ENCODE assay signal across 12 mouse cellular contexts in the genomic region with DNA sequence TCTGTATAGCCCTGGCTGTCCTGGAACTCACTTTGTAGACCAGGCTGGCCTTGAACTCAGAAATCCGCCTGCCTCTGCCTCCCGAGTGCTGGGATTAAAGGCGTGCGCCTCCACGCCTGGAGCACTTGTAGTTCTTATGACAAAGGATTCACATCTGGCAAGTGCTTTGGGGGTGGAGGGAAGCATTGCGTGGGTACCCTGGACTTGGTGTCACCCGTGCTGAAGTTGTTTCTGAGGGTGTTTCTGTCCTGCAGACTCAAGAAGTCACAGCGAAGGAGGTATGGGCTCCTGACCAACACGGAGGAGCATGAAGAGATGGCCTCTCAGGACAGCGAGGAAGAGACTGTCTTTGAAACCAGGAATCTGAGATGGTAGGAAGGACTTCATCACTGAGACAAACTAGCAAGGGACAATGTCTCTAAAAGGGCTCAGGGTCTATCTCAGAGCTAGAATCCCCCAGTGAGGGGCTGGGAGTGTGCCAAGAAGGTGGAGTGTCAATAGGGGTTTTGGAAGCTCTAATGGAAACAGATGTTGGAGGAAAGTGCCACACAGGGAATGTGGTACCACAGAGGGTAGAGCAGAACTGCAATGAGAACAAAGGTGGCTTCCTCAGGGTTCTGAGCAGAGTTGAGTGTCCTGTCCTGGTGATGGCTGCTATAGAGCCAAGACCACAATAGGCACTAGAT. TPM values are rescaled to one million over a fixed set of nuclear protein-coding genes. Genes with fewer than 3 reads are reported as not detected.
DNase-seq lines count a peak whose midpoint lies in the region; ATAC-seq and TF ChIP-seq lines count a peak whose summit lies in the region.
"Had no signal": no experiment of that assay in that cellular context is flagged by ENCODE, and none has a peak within 500 bp of the region (broad histone marks: within the 10 kb centered on the region; RNA-seq: fewer than 3 reads in every experiment).

No protein-coding gene starts in this region.

- H3K27ac ChIP-seq in hindbrain, embryonic 10.5 days, result peak overlapping the region; percentile 16; the same call in 1 of the 2 replicates
- no peak overlapping the region for H3K27ac ChIP-seq in hindbrain, embryonic 12.5 days
- no peak overlapping the region for H3K27ac ChIP-seq in lung, embryonic 16.5 days (ENCODE audit: low read length)
- H3K27ac ChIP-seq in liver, embryonic 13.5 days, result peak overlapping the region; percentile 80

- H3K9me3 ChIP-seq in hindbrain, embryonic 10.5 days, result no peaks in the 10 kb centered on the region
- no peaks in the 10 kb centered on the region for H3K9me3 ChIP-seq in hindbrain, embryonic 12.5 days (replicated peaks)
- H3K9me3 ChIP-seq in lung, embryonic 16.5 days (ENCODE audit: control insufficient read depth, low read length), result no peaks in the 10 kb centered on the region
- 0 out of 2 replicates have a peak, but pooled peaks cover 3% of the 10 kb centered on the region for H3K9me3 ChIP-seq in liver, embryonic 13.5 days (replicated peaks)

- peak; percentile 41 for DNase-seq in cerebellum, adult 11 months
- no peak for DNase-seq in hindbrain, embryonic 10.5 days (ENCODE audit: low spot score)
- no peak for DNase-seq in lung, adult 2 months
- no peak for DNase-seq in liver, embryonic 13.5 days
- no peak for DNase-seq in left cerebral cortex, adult 18-20 months (ENCODE audit: low spot score in 2 of 2)
- DNase-seq: kidney, postnatal 14 days; right cerebral cortex, adult 18-20 months had no signal

- no peak overlapping the region for H3K9ac ChIP-seq in hindbrain, embryonic 12.5 days
- 0 out of 2 replicates have a peak overlapping the region, but pooled peaks have one; percentile 25 for H3K9ac ChIP-seq in lung, embryonic 16.5 days (ENCODE audit: low read length)
- peak overlapping the region; percentile 76; the same call in 1 of the 2 replicates for H3K9ac ChIP-seq in liver, embryonic 13.5 days

- ATAC-seq in cerebellum, adult (ENCODE audit: insufficient number of reproducible peaks, low FRiP score, low TSS enrichment), result no peak
- ATAC-seq in hindbrain, embryonic 12.5 days (ENCODE audit: low FRiP score), result no peak
- no peak for ATAC-seq in lung, embryonic 16.5 days (ENCODE audit: low read depth)
- no peak for ATAC-seq in liver, embryonic 13.5 days (ENCODE audit: low read depth)
- ATAC-seq: inflammation-experienced regulatory T-cells, adult 6 months; Patski had no signal

- H3K4me2 ChIP-seq in hindbrain, embryonic 12.5 days (replicated peaks), result no peak overlapping the region
- no peak overlapping the region for H3K4me2 ChIP-seq in lung, embryonic 16.5 days (ENCODE audit: low read depth, low read length)
- peak overlapping the region; percentile 78; the same call in 1 of the 2 replicates for H3K4me2 ChIP-seq in liver, embryonic 13.5 days

- peak overlapping the region; percentile 28; the same call in 1 of the 2 replicates for H3K4me3 ChIP-seq in hindbrain, embryonic 10.5 days
- H3K4me3 ChIP-seq in hindbrain, embryonic 12.5 days, result no peak overlapping the region
- H3K4me3 ChIP-seq in lung, embryonic 16.5 days (ENCODE audit: low read length), result no peak overlapping the region
- no peak overlapping the region for H3K4me3 ChIP-seq in lung, adult 2 months (replicated peaks; ENCODE audit: extremely low read depth, low read depth, low read length)
- H3K4me3 ChIP-seq in liver, embryonic 13.5 days (replicated peaks), result no peak overlapping the region

- TF ChIP-seq CTCF in lung, adult 2 months (IDR thresholded peaks at IDR 0.05; ENCODE audit: insufficient read depth, low read length), result no peak

- H3K4me1 ChIP-seq in hindbrain, embryonic 10.5 days (replicated peaks), result peaks cover 86% of the 10 kb centered on the region
- peaks cover 43% of the 10 kb centered on the region for H3K4me1 ChIP-seq in hindbrain, embryonic 12.5 days
- peaks cover 12% of the 10 kb centered on the region for H3K4me1 ChIP-seq in lung, embryonic 16.5 days (replicated peaks; ENCODE audit: control insufficient read depth, insufficient read depth, low read length)
- H3K4me1 ChIP-seq in lung, adult 2 months (ENCODE audit: control insufficient read depth, insufficient read depth, low read length), result peaks cover 5% of the 10 kb centered on the region
- H3K4me1 ChIP-seq in liver, embryonic 13.5 days (replicated peaks), result peaks cover 48% of the 10 kb centered on the region

- WGBS in hindbrain, embryonic 10.5 days, result 88% methylated on average over 10 of the region's 10 CpGs
- 88% methylated on average over 10 of the region's 10 CpGs for WGBS in hindbrain, embryonic 12.5 days
- WGBS in lung, embryonic 16.5 days, result 87% methylated on average over 10 of the region's 10 CpGs
- WGBS in lung, adult 2 months, result 85% methylated on average over 10 of the region's 10 CpGs
- WGBS in liver, embryonic 13.5 days (ENCODE audit: insufficient replicate concordance), result 75% methylated on average over 10 of the region's 10 CpGs

- H3K27me3 ChIP-seq in hindbrain, embryonic 10.5 days (ENCODE audit: insufficient read depth, poor library complexity, severe bottlenecking), result no peaks in the 10 kb centered on the region; the same call in 1 of the 2 replicates
- no peaks in the 10 kb centered on the region for H3K27me3 ChIP-seq in hindbrain, embryonic 12.5 days
- H3K27me3 ChIP-seq in lung, embryonic 16.5 days (ENCODE audit: control insufficient read depth, insufficient read depth, low read depth, low read length), result no peaks in the 10 kb centered on the region
- peaks cover 22% of the 10 kb centered on the region for H3K27me3 ChIP-seq in liver, embryonic 13.5 days
- H3K27me3 ChIP-seq: Patski had no signal

- no peak for TF ChIP-seq POLR2A in lung, adult 2 months (IDR thresholded peaks at IDR 0.05; ENCODE audit: borderline replicate concordance, extremely low read depth, low read depth, low read length)

- H3K36me3 ChIP-seq in hindbrain, embryonic 10.5 days, result peaks cover 42% of the 10 kb centered on the region
- peaks cover 32% of the 10 kb centered on the region for H3K36me3 ChIP-seq in hindbrain, embryonic 12.5 days
- H3K36me3 ChIP-seq in lung, embryonic 16.5 days (ENCODE audit: control insufficient read depth, insufficient read depth, low read length), result peaks cover 23% of the 10 kb centered on the region
- peaks cover 29% of the 10 kb centered on the region for H3K36me3 ChIP-seq in liver, embryonic 13.5 days

RNA-seq across cellular contexts. Expression of a gene that starts 1.4 kb away (rescaled TPM):
- 12.9 and 14.4 TPM in 2 replicates for polyA plus RNA-seq in hindbrain, embryonic 10.5 days (2016; fragmentation: Nextera tagmentation; extraction: Ambion mirVana)
- 12.0 and 13.3 TPM in 2 replicates for polyA plus RNA-seq in hindbrain, embryonic 12.5 days (2016; fragmentation: Nextera tagmentation; extraction: Ambion mirVana)
- polyA plus RNA-seq in lung, embryonic 16.5 days (2015; fragmentation: Nextera tagmentation; extraction: Ambion mirVana), result 12.2 and 13.6 TPM in 2 replicates
- polyA plus RNA-seq in lung, adult 2 months (2012; rRNA removed), result 11.2 and 14.0 TPM in 2 replicates
- 14.8 and 15.1 TPM in 2 replicates for polyA plus RNA-seq in liver, embryonic 13.5 days (2015; fragmentation: Nextera tagmentation; extraction: Ambion mirVana)
- total RNA-seq in left cerebral cortex, adult 18-20 months (2021), result 1 to 10 TPM; 6.8 to 7.0 TPM

RNA-seq across cellular contexts. Expression of a gene that starts 5.2 kb away (rescaled TPM):
- polyA plus RNA-seq in hindbrain, embryonic 10.5 days (2016; fragmentation: Nextera tagmentation; extraction: Ambion mirVana), result 41.3 and 43.7 TPM in 2 replicates
- 49.3 and 50.5 TPM in 2 replicates for polyA plus RNA-seq in hindbrain, embryonic 12.5 days (2016; fragmentation: Nextera tagmentation; extraction: Ambion mirVana)
- 11.0 and 12.1 TPM in 2 replicates for polyA plus RNA-seq in lung, embryonic 16.5 days (2015; fragmentation: Nextera tagmentation; extraction: Ambion mirVana)
- 3.6 and 4.7 TPM in 2 replicates for polyA plus RNA-seq in lung, adult 2 months (2012; rRNA removed)
- 0.98 and 1.1 TPM in 2 replicates for polyA plus RNA-seq in liver, embryonic 13.5 days (2015; fragmentation: Nextera tagmentation; extraction: Ambion mirVana)
- total RNA-seq in left cerebral cortex, adult 18-20 months (2021), result 1 to 10 TPM; 7.0 to 8.2 TPM
- polyA plus RNA-seq: inflammation-experienced regulatory T-cells, adult 6 months had no signal

RNA-seq across cellular contexts. Expression of a gene that starts 8.3 kb away (rescaled TPM):
- 95.3 and 153 TPM in 2 replicates for polyA plus RNA-seq in hindbrain, embryonic 10.5 days (2016; fragmentation: Nextera tagmentation; extraction: Ambion mirVana)
- 235 and 271 TPM in 2 replicates for polyA plus RNA-seq in hindbrain, embryonic 12.5 days (2016; fragmentation: Nextera tagmentation; extraction: Ambion mirVana)
- 73.4 and 83.4 TPM in 2 replicates for polyA plus RNA-seq in lung, embryonic 16.5 days (2015; fragmentation: Nextera tagmentation; extraction: Ambion mirVana)
- polyA plus RNA-seq in lung, adult 2 months (2012; rRNA removed), result 162 and 200 TPM in 2 replicates
- polyA plus RNA-seq in liver, embryonic 13.5 days (2015; fragmentation: Nextera tagmentation; extraction: Ambion mirVana), result 19.5 and 21.9 TPM in 2 replicates
- 10 to 100 TPM; 89.7 to 94.6 TPM for total RNA-seq in left cerebral cortex, adult 18-20 months (2021)

RNA-seq across cellular contexts. Expression of a gene that starts 26.0 kb away (rescaled TPM):
- polyA plus RNA-seq in hindbrain, embryonic 10.5 days (2016; fragmentation: Nextera tagmentation; extraction: Ambion mirVana), result 22.3 and 24.6 TPM in 2 replicates
- polyA plus RNA-seq in hindbrain, embryonic 12.5 days (2016; fragmentation: Nextera tagmentation; extraction: Ambion mirVana), result 42.1 and 54.5 TPM in 2 replicates
- 11.8 and 12.9 TPM in 2 replicates for polyA plus RNA-seq in lung, embryonic 16.5 days (2015; fragmentation: Nextera tagmentation; extraction: Ambion mirVana)
- polyA plus RNA-seq in lung, adult 2 months (2012; rRNA removed), result 110 and 150 TPM in 2 replicates
- 3.0 and 3.3 TPM in 2 replicates for polyA plus RNA-seq in liver, embryonic 13.5 days (2015; fragmentation: Nextera tagmentation; extraction: Ambion mirVana)
- 100 to 1,000 TPM; 105 TPM for total RNA-seq in left cerebral cortex, adult 18-20 months (2021)

RNA-seq across cellular contexts. Expression of a gene that starts 33.5 kb away (rescaled TPM):
- 7.1 and 15.0 TPM in 2 replicates for polyA plus RNA-seq in hindbrain, embryonic 10.5 days (2016; fragmentation: Nextera tagmentation; extraction: Ambion mirVana)
- 18.4 and 22.3 TPM in 2 replicates for polyA plus RNA-seq in hindbrain, embryonic 12.5 days (2016; fragmentation: Nextera tagmentation; extraction: Ambion mirVana)
- polyA plus RNA-seq in lung, embryonic 16.5 days (2015; fragmentation: Nextera tagmentation; extraction: Ambion mirVana), result 3.9 and 5.6 TPM in 2 replicates
- polyA plus RNA-seq in lung, adult 2 months (2012; rRNA removed), result 29.9 and 31.5 TPM in 2 replicates
- 0.54 and 0.69 TPM in 2 replicates for polyA plus RNA-seq in liver, embryonic 13.5 days (2015; fragmentation: Nextera tagmentation; extraction: Ambion mirVana)
- total RNA-seq in left cerebral cortex, adult 18-20 months (2021), result 100 to 1,000 TPM; 418 to 437 TPM

Comparison
In these comparisons a context has a peak if more than half of its experiments do, and no peak if none do; other contexts are left out.
1. H3K27ac ChIP-seq: peak in hindbrain, embryonic 10.5 days (single experiment) and liver, embryonic 13.5 days (single experiment); none in hindbrain, embryonic 12.5 days (single experiment) and lung, embryonic 16.5 days (single experiment).